Mouse (Mus musculus) left cerebral cortex, postnatal 36 days (tissue): ENCODE data around the gene Prcd. TPM values are rescaled to one million over a fixed set of nuclear protein-coding genes. Genes with fewer than 3 reads are reported as not detected.
"Not testable (repeated sequence)": the region's sequence is repeated elsewhere in the genome, so short reads cannot be mapped to it uniquely, and the experiment has no call there.

Experiments used
- DNase-seq, 2 experiments: peaks; one replicate each; pipeline ENCODE4 v3.0.0; 2021 to 2022; ENCODE audit warnings: low spot score in 2 of 2, mixed read lengths in 1 of 2
- intact Hi-C: fragments of 180-260 bp; cut with DNase I; formaldehyde crosslinking; loops from one replicate; pipeline ENCODE4 v1.15.1; 2025
- total RNA-seq, 2 experiments: library from RNA; stranded (reverse); gene quantifications; 2 replicates each; pipeline ENCODE4 v1.2.3; 2021

The Prcd gene
- total RNA-seq, 2 experiments from 2014 or later, result 4.3 to 6.2 TPM

- intact Hi-C loops, result no loop called here
- DNase-seq, result peak in 1 of 2 experiments; percentile 23
Observed at GRCm38 (mm10) chr11:116661291-116661947, 8.1 kb downstream of the Prcd start.

GRCm38 (mm10) chr11:116661948-116662377 is 8.6 kb downstream of the Prcd start:
- intact Hi-C loops, result no loop called here
- peak in 1 of 2 experiments; percentile 61 for DNase-seq

GRCm38 (mm10) chr11:116665289-116665688 is 12.0 kb downstream of the Prcd start:
- intact Hi-C loops, result no loop called here

GRCm38 (mm10) chr11:116666566-116666965 is 13.2 kb downstream of the Prcd start:
- intact Hi-C loops, result no loop called here
- no peak for DNase-seq

More at GRCm38 (mm10) chr11:116665289-116665688, 12.0 kb downstream of the Prcd start:
- DNase-seq, result no peak

- DNase-seq, intact Hi-C loops: not testable (repeated sequence)
Observed at GRCm38 (mm10) chr11:116667012-116667411, 13.7 kb downstream of the Prcd start.

- DNase-seq, result no peak
- intact Hi-C loops, result no loop called here
Observed at GRCm38 (mm10) chr11:116667930-116668329, 14.6 kb downstream of the Prcd start.

GRCm38 (mm10) chr11:116668381-116668825 is 15.1 kb downstream of the Prcd start:
- no peak for DNase-seq
- intact Hi-C loops, result no loop called here

GRCm38 (mm10) chr11:116668839-116669238 is 15.5 kb downstream of the Prcd start:
- no peak for DNase-seq
- intact Hi-C loops, result no loop called here

- DNase-seq, result no peak
- intact Hi-C loops, result no loop called here
Observed at GRCm38 (mm10) chr11:116669316-116669715, 16.0 kb downstream of the Prcd start.

GRCm38 (mm10) chr11:116669787-116670365 is 16.5 kb downstream of the Prcd start:
- no peak for DNase-seq
- intact Hi-C loops, result loop anchor here (2.0 kb wide), 1 partner anchor 139 kb away; no protein-coding TSS in a partner anchor

- intact Hi-C loops, result loop anchor here (2.0 kb wide), 1 partner anchor 138 kb away; no protein-coding TSS in a partner anchor
- DNase-seq, result no peak
Observed at GRCm38 (mm10) chr11:116670386-116670785, 17.1 kb downstream of the Prcd start.

GRCm38 (mm10) chr11:116671112-116671844 is 17.9 kb downstream of the Prcd start:
- DNase-seq, result peak; percentile 93 to 97
- intact Hi-C loops, result loop anchor here (1.0 to 2.0 kb wide), 2 partner anchors 28 to 138 kb away; no protein-coding TSS in a partner anchor

- intact Hi-C loops, result loop anchor here (1.0 to 2.0 kb wide), 2 partner anchors 29 to 137 kb away; no protein-coding TSS in a partner anchor
- DNase-seq, result no peak
Observed at GRCm38 (mm10) chr11:116671845-116672434, 18.6 kb downstream of the Prcd start.

GRCm38 (mm10) chr11:116672595-116672994 is 19.3 kb downstream of the Prcd start:
- intact Hi-C loops, result no loop called here
- DNase-seq, result no peak

GRCm38 (mm10) chr11:116673410-116673809 is 20.1 kb downstream of the Prcd start:
- no peak for DNase-seq
- intact Hi-C loops, result no loop called here

- intact Hi-C loops, result no loop called here
- no peak for DNase-seq
Observed at GRCm38 (mm10) chr11:116674616-116675379, 21.5 kb downstream of the Prcd start.

GRCm38 (mm10) chr11:116675429-116675828 is 22.1 kb downstream of the Prcd start:
- DNase-seq, intact Hi-C loops: not testable (repeated sequence)

GRCm38 (mm10) chr11:116676175-116676976 is 23.0 kb downstream of the Prcd start:
- no peak for DNase-seq

More at GRCm38 (mm10) chr11:116676175-116676976, 23.0 kb downstream of the Prcd start:
- intact Hi-C loops, result no loop called here
